Mouse (Mus musculus) lung, postnatal 0 days (tissue): ENCODE measurements around the gene Il7r. TPM values are rescaled to one million over a fixed set of nuclear protein-coding genes. Genes with fewer than 3 reads are reported as not detected.
A peak's percentile ranks its signal among the peaks of the same experiment; 100 is the strongest.

Experiments used
- ATAC-seq: fragments of 200-750 bp; cut with Nextera tagmentation; 2 replicates; pipeline ENCODE4 v1.8.0; 2017; ENCODE audit warnings: moderate library complexity
- DNase-seq: peaks from one replicate; pipeline ENCODE4 v3.0.0-alpha.2; 2016; ENCODE audit warnings: low spot score
- H3K27ac ChIP-seq: fragments of 300-500 bp; sonication (generic); 2 replicates; pipeline ENCODE4 v1.5.1; 2014; ENCODE audit warnings: antibody characterized with exemption, mild to moderate bottlenecking, low read length, mixed read lengths
- H3K27me3 ChIP-seq: fragments of 300-500 bp; sonication (generic); replicated peaks from 2 replicates; pipeline ENCODE4 v1.6.1; 2014; ENCODE audit warnings: low read length, mixed read lengths; ENCODE audit not compliant: insufficient read depth
- H3K36me3 ChIP-seq: fragments of 300-500 bp; sonication (generic); 2 replicates; pipeline ENCODE4 v1.6.1; 2014; ENCODE audit warnings: low read length, mixed read lengths; ENCODE audit not compliant: insufficient read depth
- H3K4me1 ChIP-seq: fragments of 300-500 bp; sonication (generic); 2 replicates; pipeline ENCODE4 v1.6.1; 2014; ENCODE audit warnings: antibody characterized with exemption, low read depth, low read length, mixed read lengths; ENCODE audit not compliant: insufficient read depth
- H3K4me2 ChIP-seq: fragments of 300-500 bp; sonication (generic); replicated peaks from 2 replicates; pipeline ENCODE4 v1.6.1; 2014; ENCODE audit warnings: low read depth, mild to moderate bottlenecking, low read length, moderate library complexity, mixed read lengths
- H3K4me3 ChIP-seq: fragments of 300-500 bp; sonication (generic); 2 replicates; pipeline ENCODE4 v1.5.1; 2014; ENCODE audit warnings: low read depth, low read length
- H3K9ac ChIP-seq: fragments of 300-500 bp; sonication (generic); replicated peaks from 2 replicates; pipeline ENCODE4 v1.6.1; 2014; ENCODE audit warnings: low read depth, mild to moderate bottlenecking
- H3K9me3 ChIP-seq: fragments of 300-500 bp; sonication (generic); 2 replicates; pipeline ENCODE4 v1.6.1; 2016; ENCODE audit warnings: low read length, mixed read lengths
- CTCF ChIP-seq: IDR thresholded peaks from 2 replicates; pipeline ENCODE4 v1.5.1; 2016; ENCODE audit warnings: antibody characterized with exemption, mild to moderate bottlenecking
- EP300 ChIP-seq: IDR thresholded peaks from 2 replicates; pipeline ENCODE4 v1.6.1; 2016; ENCODE audit warnings: antibody characterized with exemption, mild to moderate bottlenecking, control low read depth
- WGBS: fragments of 180-500 bp; shearing (Covaris S2); extraction: QIAGEN DNeasy Blood & Tissue Kit; methylation state at CpG from one replicate; pipeline ENCODE4 v1.1.7; 2014; 5-methylcytosine and 5-hydroxymethylcytosine counted together
- polyA plus RNA-seq: library from polyadenylated mRNA; unstranded; fragments of >200 nt; fragmentation: Nextera tagmentation; extraction: Ambion mirVana; gene quantifications from 2 replicates; pipeline ENCODE4 v1.2.1, GENCODE M21; 2015

The Il7r gene
- polyA plus RNA-seq, 1 experiment from 2014 or later, result 0.76 TPM

DNA sequence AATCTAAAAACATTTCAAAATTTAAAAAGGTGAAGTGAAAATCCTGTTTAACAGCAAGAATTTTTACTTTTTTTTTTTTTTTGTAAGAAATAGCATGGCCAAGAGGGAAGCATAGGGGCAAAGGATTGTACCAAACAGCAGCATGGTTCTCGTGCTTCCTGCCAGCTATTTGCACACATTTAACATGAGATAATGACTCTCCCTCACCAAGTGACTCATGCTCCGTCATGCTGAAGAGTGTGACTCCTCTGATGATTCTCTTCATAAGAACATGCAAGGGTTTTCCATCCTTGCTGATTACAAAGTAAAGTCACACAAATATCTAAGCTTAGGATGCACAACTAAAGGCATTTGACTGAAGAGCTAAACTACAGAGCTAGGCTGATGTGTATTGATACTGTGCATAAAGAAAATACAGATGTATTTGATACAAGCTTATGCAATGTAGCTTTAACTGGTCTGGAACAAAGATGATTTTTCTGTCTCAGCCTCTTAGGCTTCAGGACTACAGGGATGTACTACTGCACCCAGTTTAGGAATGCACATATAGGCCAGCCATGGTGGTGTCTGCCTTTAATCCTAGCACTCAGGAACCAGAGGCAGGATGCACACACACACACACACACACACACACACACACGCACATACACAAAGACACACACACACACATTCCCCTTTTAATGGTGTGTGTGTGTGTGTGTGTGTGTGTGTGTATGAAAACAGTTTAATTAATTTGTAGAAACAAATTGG is 1.6 kb downstream of the Il7r start:
- Histone ChIP-seq H3K36me3 (no peaks in the 10 kb centered on the region), H3K27ac (no peak overlapping the region), H3K27me3 (no peaks in the 10 kb centered on the region), H3K9me3 (no peaks in the 10 kb centered on the region), H3K4me3 (no peak overlapping the region), H3K4me1 (no peaks in the 10 kb centered on the region; the same call in 1 of the 2 replicates), H3K4me2 (no peak overlapping the region), H3K9ac (no peak overlapping the region)
- TF ChIP-seq CTCF, result no peak
- no peak for TF ChIP-seq EP300
- ATAC-seq (no peak), DNase-seq (no peak)
- 64% methylated on average over 3 of the region's 3 CpGs for WGBS

DNA sequence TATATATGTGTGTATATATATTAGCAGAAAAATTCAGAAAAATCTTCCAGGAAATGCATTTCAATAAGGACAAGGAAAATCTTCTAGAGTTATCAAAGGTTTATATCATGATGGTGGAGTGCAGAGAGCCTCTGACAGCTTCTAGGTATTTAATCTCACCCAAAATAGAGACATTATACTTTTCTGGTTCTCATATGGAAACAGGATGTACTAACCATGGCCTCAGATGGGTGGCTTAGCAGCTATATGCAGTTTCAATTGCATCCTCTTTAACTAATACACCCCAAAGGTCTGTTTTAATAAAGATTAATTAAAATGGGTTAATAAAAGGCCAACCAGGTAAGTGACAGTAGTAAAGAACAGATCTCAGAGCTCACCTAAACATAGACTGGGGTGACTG is 3.6 kb downstream of the Il7r start:
- Histone ChIP-seq H3K9ac (no peak overlapping the region), H3K36me3 (no peaks in the 10 kb centered on the region), H3K27ac (no peak overlapping the region), H3K9me3 (no peaks in the 10 kb centered on the region), H3K4me1 (no peaks in the 10 kb centered on the region; the same call in 1 of the 2 replicates), H3K27me3 (no peaks in the 10 kb centered on the region), H3K4me3 (no peak overlapping the region), H3K4me2 (no peak overlapping the region)
- no peak for ATAC-seq
- TF ChIP-seq CTCF (no peak), EP300 (no peak)
- DNase-seq, result no peak

DNA sequence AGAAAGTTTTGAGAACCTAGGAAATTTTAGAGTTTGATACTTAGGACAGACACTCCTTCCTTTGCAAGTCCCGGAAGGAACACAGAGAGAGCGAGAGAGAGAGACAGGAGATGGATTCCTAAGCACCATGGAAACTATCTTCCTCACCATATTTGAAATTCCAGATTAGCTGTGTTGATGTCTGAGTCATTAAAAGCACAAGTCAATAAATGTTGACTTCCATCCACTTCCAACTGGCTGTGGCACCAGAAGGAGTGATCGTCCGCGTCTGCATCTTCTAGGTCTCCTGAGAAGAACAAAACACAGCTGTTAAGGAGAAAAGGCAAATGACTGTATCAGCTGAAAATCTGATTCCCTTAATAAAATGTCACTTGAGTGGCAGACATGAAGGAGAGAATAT is 5.1 kb downstream of the Il7r start:
- Histone ChIP-seq H3K4me3 (no peak overlapping the region), H3K27ac (no peak overlapping the region), H3K9ac (no peak overlapping the region), H3K4me2 (no peak overlapping the region), H3K9me3 (no peaks in the 10 kb centered on the region), H3K36me3 (no peaks in the 10 kb centered on the region), H3K27me3 (no peaks in the 10 kb centered on the region), H3K4me1 (no peaks in the 10 kb centered on the region; the same call in 1 of the 2 replicates)
- ATAC-seq (peak; percentile 44; the same call in 1 of the 2 replicates), DNase-seq (peak; percentile 40)
- WGBS, result 47% methylated on average over 5 of the region's 5 CpGs
- TF ChIP-seq EP300 (no peak), CTCF (no peak)

DNA sequence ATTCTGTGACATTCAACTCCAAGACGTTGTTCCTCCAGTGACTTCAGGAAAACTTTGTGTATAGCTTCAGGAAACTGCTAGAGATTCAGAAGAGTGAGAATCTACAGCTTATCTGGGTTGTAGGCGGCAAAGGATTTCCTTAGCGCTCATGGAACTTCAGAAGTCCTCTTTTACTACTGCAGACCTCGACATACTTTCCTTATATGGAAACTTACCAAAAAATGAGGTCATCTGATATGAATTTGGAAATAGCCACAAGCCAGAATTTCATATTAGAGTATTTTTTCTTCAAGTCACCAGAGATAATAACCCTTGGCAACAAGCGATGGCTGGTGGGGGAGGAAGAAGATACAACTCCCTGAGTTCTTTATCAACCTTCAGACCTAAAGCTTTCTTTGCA is 6.0 kb downstream of the Il7r start:
- H3K4me3 ChIP-seq, result no peak overlapping the region
- no peak for TF ChIP-seq EP300
- no peak for TF ChIP-seq CTCF
- H3K9me3 ChIP-seq, result no peaks in the 10 kb centered on the region
- no peaks in the 10 kb centered on the region for H3K36me3 ChIP-seq
- ATAC-seq (no peak), DNase-seq (peak; percentile 44)
- no peaks in the 10 kb centered on the region for H3K27me3 ChIP-seq
- H3K9ac ChIP-seq, result no peak overlapping the region
- 52% methylated on average over 5 of the region's 5 CpGs for WGBS
- no peak overlapping the region for H3K27ac ChIP-seq
- no peak overlapping the region for H3K4me2 ChIP-seq
- no peaks in the 10 kb centered on the region; the same call in 1 of the 2 replicates for H3K4me1 ChIP-seq

DNA sequence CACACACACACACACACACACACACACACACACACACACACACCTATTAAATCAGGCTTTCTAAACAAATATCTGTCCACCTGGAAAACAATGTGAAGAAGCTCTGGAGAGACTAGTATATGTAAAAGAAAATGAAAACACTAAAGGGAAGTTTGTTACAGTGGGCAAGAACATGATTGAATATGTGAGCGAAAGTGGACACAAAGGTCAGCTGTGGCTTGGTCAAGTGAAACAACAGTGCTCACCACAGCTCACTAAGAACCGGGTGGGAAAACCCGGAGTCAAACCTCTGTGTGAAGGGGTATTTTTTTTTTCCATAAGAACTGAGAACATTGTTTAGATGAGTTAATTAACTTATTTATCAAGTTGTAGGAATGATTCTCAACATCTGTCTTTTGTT is 6.9 kb downstream of the Il7r start:
- no peaks in the 10 kb centered on the region for H3K27me3 ChIP-seq
- TF ChIP-seq EP300, result no peak
- TF ChIP-seq CTCF, result no peak
- no peaks in the 10 kb centered on the region; the same call in 1 of the 2 replicates for H3K4me1 ChIP-seq
- no peak overlapping the region for H3K4me3 ChIP-seq
- no peak for DNase-seq
- ATAC-seq, result no peak
- 70% methylated on average over 3 of the region's 3 CpGs for WGBS
- no peaks in the 10 kb centered on the region for H3K9me3 ChIP-seq
- H3K27ac ChIP-seq, result no peak overlapping the region
- H3K36me3 ChIP-seq, result no peaks in the 10 kb centered on the region
- no peak overlapping the region for H3K9ac ChIP-seq
- H3K4me2 ChIP-seq, result no peak overlapping the region

DNA sequence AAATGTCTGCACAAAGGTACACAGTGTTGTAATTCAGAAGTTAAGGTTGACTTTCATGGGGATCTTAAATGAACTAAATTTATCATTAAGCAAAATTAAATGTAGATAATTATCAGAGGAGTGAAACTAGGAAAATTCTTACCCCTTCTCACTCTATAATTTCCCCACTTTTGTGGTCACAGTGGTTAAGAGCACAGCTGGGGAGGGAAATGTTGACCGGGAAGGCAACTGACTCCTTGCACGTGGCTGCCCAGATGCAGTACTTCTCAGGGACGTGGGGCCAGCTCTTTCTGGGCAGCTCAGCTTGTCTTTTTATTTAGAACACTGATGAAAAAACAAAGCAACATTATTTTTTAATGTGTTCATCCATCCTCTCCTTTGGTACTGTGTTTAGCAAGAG is 37.9 kb downstream of the Il7r start:
- no peaks in the 10 kb centered on the region for H3K4me1 ChIP-seq
- DNase-seq (no peak), ATAC-seq (no peak)
- no peaks in the 10 kb centered on the region for H3K9me3 ChIP-seq
- H3K4me2 ChIP-seq, result no peak overlapping the region
- no peaks in the 10 kb centered on the region for H3K36me3 ChIP-seq
- no peak overlapping the region for H3K9ac ChIP-seq
- H3K4me3 ChIP-seq, result no peak overlapping the region
- H3K27ac ChIP-seq, result no peak overlapping the region
- no peaks in the 10 kb centered on the region for H3K27me3 ChIP-seq
- TF ChIP-seq CTCF, result no peak
- 74% methylated on average over 3 of the region's 3 CpGs for WGBS
